Mouse (Mus musculus): ENCODE measurements around the gene Fmnl2. TPM values are rescaled to one million over a fixed set of nuclear protein-coding genes. Genes with fewer than 3 reads are reported as not detected.

Gene Fmnl2
- polyA plus RNA-seq, 1 experiment = 4.3 TPM

GRCm38 (mm10) chr2:53178966-53179365 lies 321.3 kb downstream of the Fmnl2 start:
- Histone ChIP-seq H3K27me3 (replicated peaks; ENCODE audit: control insufficient read depth, insufficient read depth, low read length) (no peaks in the 10 kb centered on the region), H3K4me3 (ENCODE audit: insufficient read depth, low read depth, low read length) (no peak overlapping the region), H3K4me1 (ENCODE audit: control insufficient read depth, insufficient read depth, low read length) (no peaks in the 10 kb centered on the region), H3K27ac (ENCODE audit: insufficient read depth, low read depth, low read length) (no peak overlapping the region), H3K36me3 (ENCODE audit: control insufficient read depth, insufficient read depth, low read length) (peaks cover 3% of the 10 kb centered on the region)
- 82% methylated on average over 3 of the region's 3 CpGs for WGBS
- TF ChIP-seq CTCF (conservative IDR thresholded peaks at IDR 0.05; ENCODE audit: insufficient read depth, insufficient read length, low read depth, low read length) (no peak), POLR2A (IDR thresholded peaks at IDR 0.05; ENCODE audit: low read depth, low read length) (no peak)
- no peak for DNase-seq

DNA sequence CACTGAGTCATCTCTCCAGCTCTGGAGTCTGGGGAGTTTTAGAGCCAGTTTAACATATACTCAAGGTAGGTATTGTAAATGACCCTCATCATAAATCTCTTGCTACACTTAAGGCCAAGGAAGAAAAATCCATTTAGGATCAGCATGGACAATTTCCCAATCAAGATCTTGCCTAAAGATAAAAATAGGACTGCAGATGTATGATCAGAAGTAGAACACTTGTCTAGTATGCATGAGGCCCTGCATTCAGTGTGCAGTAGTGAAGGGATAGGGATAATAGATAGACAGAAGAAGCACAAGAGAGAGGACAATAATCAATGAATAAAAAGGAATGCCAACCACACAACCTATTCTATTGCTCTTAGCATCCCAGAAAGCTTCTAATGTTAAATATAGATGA lies 322.2 kb downstream of the Fmnl2 start:
- H3K27ac ChIP-seq (ENCODE audit: insufficient read depth, low read depth, low read length) = no peak overlapping the region
- no peaks in the 10 kb centered on the region for H3K4me1 ChIP-seq (ENCODE audit: control insufficient read depth, insufficient read depth, low read length)
- DNase-seq = no peak
- H3K4me3 ChIP-seq (ENCODE audit: insufficient read depth, low read depth, low read length) = no peak overlapping the region
- peaks cover 3% of the 10 kb centered on the region for H3K36me3 ChIP-seq (ENCODE audit: control insufficient read depth, insufficient read depth, low read length)
- H3K27me3 ChIP-seq (replicated peaks; ENCODE audit: control insufficient read depth, insufficient read depth, low read length) = no peaks in the 10 kb centered on the region
- no peak for TF ChIP-seq POLR2A (IDR thresholded peaks at IDR 0.05; ENCODE audit: low read depth, low read length)
- TF ChIP-seq CTCF (conservative IDR thresholded peaks at IDR 0.05; ENCODE audit: insufficient read depth, insufficient read length, low read depth, low read length) = no peak

Other genes with a start within 250 kb of the Fmnl2 start
- gene Cacnb4, start 181.0 kb upstream of the Fmnl2 start, polyA plus RNA-seq (2012; rRNA removed) = 1.0 and 1.1 TPM in 2 replicates
- gene Stam2, start 115.6 kb upstream of the Fmnl2 start, polyA plus RNA-seq (2012; rRNA removed) = 7.8 and 8.6 TPM in 2 replicates

Data from kidney, adult 2 months (tissue).